ENCODE assay signal across 11 mouse cellular contexts in genomic region chr8:44576993-44577392, GRCm38 (mm10).
"Had no signal": no experiment of that assay in that cellular context is flagged by ENCODE, and none has a peak within 500 bp of the region (broad histone marks: within the 10 kb centered on the region; RNA-seq: fewer than 3 reads in every experiment).

No protein-coding gene starts in this region.

- H3K27me3 ChIP-seq: limb, embryonic 13.5 days; midbrain, embryonic 13.5 days had no signal

- H3K9ac ChIP-seq: limb, embryonic 13.5 days; liver, embryonic 14.5 days; midbrain, embryonic 13.5 days had no signal

- H3K4me3 ChIP-seq: limb, embryonic 13.5 days; midbrain, embryonic 13.5 days had no signal

- H3K4me2 ChIP-seq: limb, embryonic 13.5 days; midbrain, embryonic 13.5 days had no signal

- H3K27ac ChIP-seq: kidney, postnatal 0 days; limb, embryonic 13.5 days; liver, embryonic 14.5 days; midbrain, embryonic 13.5 days had no signal

- H3K9me3 ChIP-seq: limb, embryonic 13.5 days; midbrain, embryonic 13.5 days had no signal

- DNase-seq: kidney, adult 9 months; kidney, postnatal 36 days; lung, adult 18-20 months; right cerebral cortex, postnatal 4 days; spleen, adult 18-20 months; thymus, adult 18-20 months; thymus, postnatal 14 days had no signal

- H3K4me1 ChIP-seq: limb, embryonic 13.5 days had no signal

- H3K36me3 ChIP-seq: limb, embryonic 13.5 days; midbrain, embryonic 13.5 days had no signal
